Mouse (Mus musculus) ES-E14 (cell line): Measurements from ENCODE around the gene Asphd2. TPM values are rescaled to one million over a fixed set of nuclear protein-coding genes. Genes with fewer than 3 reads are reported as not detected.
"Not testable (repeated sequence)": the region's sequence is repeated elsewhere in the genome, so short reads cannot be mapped to it uniquely, and the experiment has no call there.

ENCODE experiments used
- DNase-seq: peaks from one replicate; pipeline ENCODE4 v3.0.0-alpha.2; 2013; ENCODE audit warnings: low read depth, low spot score
- H3K27ac ChIP-seq: 2 replicates; pipeline ENCODE4 v1.5.1; 2012; ENCODE audit warnings: low read depth, mild to moderate bottlenecking, low read length, moderate library complexity, mixed read lengths; ENCODE audit not compliant: poor library complexity, insufficient read depth, severe bottlenecking
- H3K36me3 ChIP-seq: 2 replicates; pipeline ENCODE4 v1.6.1; 2012; ENCODE audit warnings: mild to moderate bottlenecking, low read length, moderate library complexity, mixed read lengths; ENCODE audit not compliant: control insufficient read depth, poor library complexity, insufficient read depth, severe bottlenecking
- H3K4me1 ChIP-seq, 2 experiments: fragments of 150-350 bp in 1 of 2; sonication (generic) in 1 of 2; 2 replicates each; pipeline ENCODE4 v1.6.1; 2012; ENCODE audit warnings: low read length in 2 of 2, mild to moderate bottlenecking in 1 of 2, mixed read lengths in 1 of 2; ENCODE audit not compliant: control insufficient read depth in 2 of 2, insufficient read depth in 2 of 2, poor library complexity in 1 of 2
- H3K4me3 ChIP-seq, 2 experiments: fragments of 150-350 bp in 1 of 2; sonication (generic) in 1 of 2; 2 replicates each; pipeline ENCODE4 v1.5.1; 2012; ENCODE audit warnings: low read length in 2 of 2, low read depth in 1 of 2, mild to moderate bottlenecking in 1 of 2, mixed read lengths in 1 of 2; ENCODE audit not compliant: insufficient read depth in 1 of 2, poor library complexity in 1 of 2, severe bottlenecking in 1 of 2
- H3K9ac ChIP-seq: 2 replicates; pipeline ENCODE4 v1.6.1; 2012; ENCODE audit warnings: low read depth, mild to moderate bottlenecking, low read length, mixed read lengths; ENCODE audit not compliant: poor library complexity, insufficient read depth, severe bottlenecking
- H3K9me3 ChIP-seq: fragments of 150-350 bp; sonication (generic); 2 replicates; pipeline ENCODE4 v1.6.1; 2012; ENCODE audit warnings: low read depth, mild to moderate bottlenecking, low read length; ENCODE audit not compliant: control insufficient read depth, insufficient read depth
- CHD2 ChIP-seq: IDR thresholded peaks from 2 replicates; pipeline ENCODE4 v1.6.1; 2014; ENCODE audit warnings: mild to moderate bottlenecking, low read depth, low read length, inconsistent platforms
- HCFC1 ChIP-seq: IDR thresholded peaks from 2 replicates; pipeline ENCODE4 v1.6.1; 2012; ENCODE audit warnings: low read length, inconsistent platforms, borderline replicate concordance; ENCODE audit not compliant: insufficient read depth
- MAFK ChIP-seq: IDR thresholded peaks from 2 replicates; pipeline ENCODE4 v1.6.1; 2014; ENCODE audit warnings: mild to moderate bottlenecking, low read depth, low read length, inconsistent platforms; ENCODE audit not compliant: insufficient read depth
- ZC3H11A ChIP-seq: IDR thresholded peaks from 2 replicates; pipeline ENCODE4 v1.6.1; 2012; ENCODE audit warnings: low read depth, mild to moderate bottlenecking, inconsistent platforms, low read length, borderline replicate concordance
- ZNF384 ChIP-seq: IDR thresholded peaks from 2 replicates; pipeline ENCODE4 v1.6.1; 2012; ENCODE audit warnings: low read depth, low read length, inconsistent platforms
- in situ Hi-C, 2 experiments: fragments of 600-800 bp; cut with MboI; formaldehyde crosslinking; loops; one replicate each; pipeline ENCODE4 v1.15.1; 2025; ENCODE audit warnings: low sequenced_read_pairs in 2 of 2, inconsistent platforms in 1 of 2; ENCODE audit not compliant: unreplicated experiment in 2 of 2
- total RNA-seq: library from RNA; depleted of rRNA; stranded (reverse); fragments of 300-350 nt; gene quantifications from 2 replicates; pipeline ENCODE4 v1.2.3, GENCODE M21; 2012

Gene Asphd2
- total RNA-seq, 1 experiment = 4.6 TPM

DNA sequence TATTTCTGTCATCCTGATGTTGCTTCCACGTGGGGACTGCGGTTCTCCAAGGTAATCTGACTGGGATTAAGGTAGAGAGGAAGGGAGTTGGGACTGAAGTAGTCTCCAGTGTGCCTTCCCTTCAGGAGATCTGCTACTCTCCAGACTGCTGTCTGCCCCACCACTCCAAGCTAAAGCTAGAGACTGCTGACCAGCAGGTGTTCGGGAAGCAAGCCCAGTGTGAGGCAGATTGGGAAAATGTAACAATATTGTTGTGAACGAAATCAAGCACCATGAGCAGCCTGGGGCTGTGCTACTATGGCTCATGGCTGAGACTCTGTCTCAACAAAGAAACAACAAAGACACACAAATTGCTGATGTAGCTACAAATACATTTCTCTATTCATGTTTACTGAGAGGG, 23.4 kb upstream of the Asphd2 start:
- H3K9ac ChIP-seq = no peak overlapping the region
- no peaks in the 10 kb centered on the region for H3K4me1 ChIP-seq
- H3K36me3 ChIP-seq = no peaks in the 10 kb centered on the region
- no peaks in the 10 kb centered on the region for H3K9me3 ChIP-seq
- no peak for DNase-seq
- H3K4me3 ChIP-seq = no peak overlapping the region
- in situ Hi-C loops = no loop called here
- no peak for TF ChIP-seq ZNF384
- no peak for TF ChIP-seq MAFK
- no peak for TF ChIP-seq CHD2
- TF ChIP-seq HCFC1 = no peak
- no peak overlapping the region for H3K27ac ChIP-seq

DNA sequence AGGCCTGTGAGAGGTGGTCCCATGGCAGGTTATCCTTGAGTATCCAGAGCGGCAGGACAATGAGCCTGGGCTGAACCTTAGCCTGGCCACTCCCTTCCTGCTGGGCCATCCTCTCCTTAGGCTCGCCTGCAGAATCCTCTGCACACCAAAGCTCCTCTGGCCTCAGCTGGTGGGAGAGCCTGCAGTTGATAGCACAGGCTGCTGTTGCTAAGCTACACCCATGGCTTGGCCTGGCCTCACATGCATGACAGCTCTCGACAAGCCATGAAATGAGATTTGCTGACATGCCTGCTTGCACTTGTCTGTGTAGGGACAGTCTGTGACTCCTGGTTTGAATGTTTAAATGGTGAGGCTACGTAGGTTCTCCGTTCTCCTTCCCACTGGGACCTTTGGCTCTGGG, 22.0 kb upstream of the Asphd2 start:
- no peak overlapping the region for H3K27ac ChIP-seq
- no peaks in the 10 kb centered on the region for H3K9me3 ChIP-seq
- no peaks in the 10 kb centered on the region for H3K36me3 ChIP-seq
- H3K9ac ChIP-seq = no peak overlapping the region
- no peak for DNase-seq
- H3K4me3 ChIP-seq = no peak overlapping the region
- peaks cover 2% of the 10 kb centered on the region in 2 experiments; a peak in 2 of 4 replicates for H3K4me1 ChIP-seq
- in situ Hi-C loops = no loop called here
- TF ChIP-seq ZC3H11A (no peak), HCFC1 (no peak), MAFK (no peak), ZNF384 (no peak), CHD2 (no peak)

DNA sequence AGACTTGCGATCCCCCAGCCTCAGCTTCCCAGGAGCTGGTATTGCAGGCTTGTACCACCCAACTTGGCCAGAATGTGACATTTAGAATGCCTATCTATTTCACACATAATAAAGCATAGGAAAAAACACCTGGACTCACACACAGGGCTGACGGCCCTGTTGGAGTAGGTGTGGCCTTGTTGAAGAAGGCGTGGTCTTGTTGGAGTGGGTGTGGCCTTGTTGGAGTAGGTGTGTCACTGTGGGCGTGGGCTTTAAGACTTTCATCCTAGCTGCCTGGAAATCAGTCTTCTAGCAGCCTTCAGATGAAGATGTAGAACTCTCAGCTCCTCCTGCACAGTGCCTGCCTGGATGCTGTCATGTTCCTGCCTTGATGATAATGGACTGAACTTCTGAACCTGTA, 18.1 kb upstream of the Asphd2 start:
- H3K4me1 ChIP-seq = not testable (repeated sequence)

DNA sequence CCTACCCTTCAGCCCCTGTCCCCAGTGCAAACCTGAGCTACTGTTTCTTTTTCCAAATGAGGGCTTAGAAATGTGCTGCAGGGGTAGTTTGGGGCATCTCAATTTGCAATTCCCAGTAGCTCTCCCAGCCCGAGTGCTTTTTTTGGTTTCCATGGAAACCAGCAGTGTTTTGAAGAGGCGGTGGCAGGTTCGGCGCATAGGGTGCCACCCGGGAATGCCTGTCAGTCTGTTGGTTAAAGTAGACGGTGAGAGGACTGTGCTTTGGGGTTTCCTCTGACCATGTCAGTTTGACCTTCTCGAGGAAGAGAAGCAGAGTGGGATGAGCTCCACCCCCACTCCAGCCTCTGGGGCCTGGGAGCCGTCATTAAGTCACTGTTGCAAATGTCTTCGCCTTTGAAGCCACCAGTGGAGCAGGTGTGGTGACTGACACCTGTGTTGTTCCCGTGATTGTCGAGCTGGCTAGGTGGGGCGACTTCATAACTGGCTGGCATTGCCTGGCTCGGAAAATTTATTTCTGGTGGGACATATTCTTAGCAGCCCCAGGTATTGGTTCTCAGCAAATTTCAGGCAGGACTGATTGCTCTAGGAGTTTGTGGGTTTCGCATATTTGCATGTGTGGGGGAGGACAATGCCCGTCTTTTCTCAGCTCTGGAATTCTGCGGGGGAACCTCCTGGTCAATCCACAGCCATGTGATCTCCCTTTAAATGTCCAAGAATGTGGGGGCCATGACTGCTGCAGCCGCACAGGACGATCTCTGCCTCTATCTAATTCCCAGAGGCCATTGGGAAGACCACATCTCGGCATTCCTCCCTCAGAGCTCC, 17.1 kb upstream of the Asphd2 start:
- no peak overlapping the region for H3K9ac ChIP-seq
- no peaks in the 10 kb centered on the region for H3K36me3 ChIP-seq
- DNase-seq = no peak
- H3K27ac ChIP-seq = no peak overlapping the region
- H3K4me3 ChIP-seq = no peak overlapping the region
- no peak for TF ChIP-seq MAFK
- TF ChIP-seq HCFC1 = no peak
- TF ChIP-seq CHD2 = no peak
- no peak for TF ChIP-seq ZC3H11A
- no peak for TF ChIP-seq ZNF384
- H3K4me1 ChIP-seq = peaks cover 2 to 5% of the 10 kb centered on the region in 2 experiments; a peak in 2 of 4 replicates
- in situ Hi-C loops = no loop called here
- no peaks in the 10 kb centered on the region for H3K9me3 ChIP-seq

More for the DNA sequence above, 18.1 kb upstream of the Asphd2 start:
- H3K4me3 ChIP-seq, DNase-seq, H3K9me3 ChIP-seq, H3K36me3 ChIP-seq, H3K27ac ChIP-seq, H3K9ac ChIP-seq, in situ Hi-C loops: not testable (repeated sequence)

DNA sequence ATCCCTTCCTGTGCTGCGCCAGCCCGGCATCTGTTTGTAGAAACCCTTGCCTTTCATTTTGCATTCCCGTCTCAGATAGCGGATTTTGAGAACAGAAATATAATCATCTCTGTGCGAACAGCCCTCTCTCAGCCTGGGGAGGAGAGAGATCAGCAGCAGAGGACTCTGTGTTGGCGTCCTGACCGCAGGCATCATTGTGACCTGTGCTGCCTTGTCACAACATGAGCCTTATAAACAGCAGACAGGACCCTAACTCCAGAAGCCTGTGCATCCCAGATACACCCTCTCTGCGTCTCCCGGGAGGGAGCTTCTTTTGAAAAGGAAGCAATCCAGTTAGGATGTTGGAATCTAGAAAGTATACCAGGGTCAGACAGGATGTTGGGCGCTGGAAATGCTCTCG, 16.4 kb upstream of the Asphd2 start:
- Histone ChIP-seq H3K9ac (no peak overlapping the region), H3K9me3 (no peaks in the 10 kb centered on the region), H3K36me3 (no peaks in the 10 kb centered on the region), H3K4me3 (no peak overlapping the region), H3K27ac (no peak overlapping the region), H3K4me1 (peaks cover 2 to 5% of the 10 kb centered on the region in 2 experiments; a peak in 2 of 4 replicates)
- in situ Hi-C loops = no loop called here
- DNase-seq = no peak
- TF ChIP-seq HCFC1 = no peak
- no peak for TF ChIP-seq ZC3H11A
- TF ChIP-seq ZNF384 = no peak
- no peak for TF ChIP-seq MAFK
- TF ChIP-seq CHD2 = no peak
